Mouse (Mus musculus) erythroblast, embryonic 14.5 days (primary cell): ENCODE data around the gene Ascl4.

ENCODE experiments used
- GATA1 ChIP-seq: IDR thresholded peaks from 2 replicates; pipeline ENCODE4 v1.6.1; 2012; ENCODE audit warnings: low read length, inconsistent platforms, mixed read lengths
- TAL1 ChIP-seq: IDR thresholded peaks from 3 replicates; pipeline ENCODE4 v1.6.1; 2012; ENCODE audit warnings: low read length, inconsistent platforms, mixed read lengths

DNA sequence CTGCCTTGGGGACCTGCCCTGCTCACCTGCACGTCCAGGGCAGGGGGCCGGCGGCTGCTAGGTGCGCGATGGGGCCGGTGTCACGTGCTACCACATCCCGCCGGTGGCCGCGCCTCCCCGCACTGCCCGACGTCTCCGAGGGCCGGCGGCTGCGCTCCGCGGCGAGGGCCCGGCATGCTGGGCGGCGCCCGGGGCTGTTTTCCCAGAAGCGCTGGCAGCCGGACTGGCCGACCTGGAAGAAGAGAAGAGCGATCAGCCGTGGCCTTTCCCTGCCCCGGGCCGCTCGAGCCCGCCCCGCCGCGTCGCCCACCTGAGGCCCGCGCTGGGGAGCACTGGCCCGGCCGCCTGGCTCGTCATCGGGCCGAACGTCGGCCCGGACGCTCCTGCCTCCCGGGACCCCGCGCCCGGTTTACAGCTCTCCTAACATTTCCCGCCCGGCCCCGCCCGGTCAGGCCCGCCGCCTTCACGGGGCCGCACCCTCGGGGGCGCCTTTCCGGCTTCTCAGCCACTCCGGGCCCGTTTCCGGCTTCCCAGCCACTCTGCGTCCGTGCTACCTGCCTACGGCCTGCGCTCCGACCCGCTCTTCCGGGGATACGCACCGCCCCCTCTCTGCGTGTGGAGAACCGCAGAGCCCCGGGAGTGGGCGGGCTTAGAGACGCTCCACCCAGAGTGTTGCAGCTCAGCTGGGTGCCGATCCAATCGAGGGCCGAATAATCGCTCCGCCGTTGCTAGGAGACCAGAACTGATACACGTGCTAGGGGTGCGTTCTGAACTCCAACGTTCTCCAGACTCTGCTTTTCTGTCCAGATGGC, 10.8 kb upstream of the Ascl4 start, which contains the start of gene Prdm4:
- TF ChIP-seq GATA1 (no peak), TAL1 (no peak)
